Mouse (Mus musculus) lung, embryonic 16.5 days (tissue): ENCODE data around the gene Psen2. TPM values are rescaled to one million over a fixed set of nuclear protein-coding genes. Genes with fewer than 3 reads are reported as not detected.

Experiments used
- ATAC-seq: fragments of 200-750 bp; cut with Nextera tagmentation; 2 replicates; pipeline ENCODE4 v1.8.0; 2017; ENCODE audit warnings: low read depth, mild to moderate bottlenecking, moderate library complexity
- H3K27ac ChIP-seq: fragments of 300-500 bp; sonication (generic); 2 replicates; pipeline ENCODE4 v1.5.1; 2014; ENCODE audit warnings: mild to moderate bottlenecking, control low read depth, low read length
- H3K27me3 ChIP-seq: fragments of 300-500 bp; sonication (generic); 2 replicates; pipeline ENCODE4 v1.6.1; 2014; ENCODE audit warnings: low read depth, low read length, mixed read lengths; ENCODE audit not compliant: control insufficient read depth, insufficient read depth
- H3K36me3 ChIP-seq: fragments of 300-500 bp; sonication (generic); 2 replicates; pipeline ENCODE4 v1.6.1; 2014; ENCODE audit warnings: low read length; ENCODE audit not compliant: control insufficient read depth, insufficient read depth
- H3K4me1 ChIP-seq: fragments of 300-500 bp; sonication (generic); replicated peaks from 2 replicates; pipeline ENCODE4 v1.6.1; 2014; ENCODE audit warnings: low read length, mixed read lengths; ENCODE audit not compliant: control insufficient read depth, insufficient read depth
- H3K4me2 ChIP-seq: fragments of 300-500 bp; sonication (generic); 2 replicates; pipeline ENCODE4 v1.6.1; 2014; ENCODE audit warnings: low read depth, low read length, control low read depth
- H3K4me3 ChIP-seq: fragments of 300-500 bp; sonication (generic); 2 replicates; pipeline ENCODE4 v1.5.1; 2014; ENCODE audit warnings: mild to moderate bottlenecking, low read length, control low read depth
- H3K9ac ChIP-seq: fragments of 300-500 bp; sonication (generic); 2 replicates; pipeline ENCODE4 v1.6.1; 2014; ENCODE audit warnings: low read length, control low read depth
- H3K9me3 ChIP-seq: fragments of 300-500 bp; sonication (generic); 2 replicates; pipeline ENCODE4 v1.6.1; 2016; ENCODE audit warnings: low read length; ENCODE audit not compliant: control insufficient read depth
- WGBS: fragments of 180-500 bp; shearing (Covaris S2); extraction: QIAGEN DNeasy Blood & Tissue Kit; methylation state at CpG from one replicate; pipeline ENCODE4 v1.1.7; 2014; 5-methylcytosine and 5-hydroxymethylcytosine counted together
- polyA plus RNA-seq: library from polyadenylated mRNA; unstranded; fragments of >200 nt; fragmentation: Nextera tagmentation; extraction: Ambion mirVana; gene quantifications from 2 replicates; pipeline ENCODE4 v1.2.1, GENCODE M21; 2015

Psen2 gene
- polyA plus RNA-seq, 1 experiment from 2014 or later, result 14.6 TPM

DNA sequence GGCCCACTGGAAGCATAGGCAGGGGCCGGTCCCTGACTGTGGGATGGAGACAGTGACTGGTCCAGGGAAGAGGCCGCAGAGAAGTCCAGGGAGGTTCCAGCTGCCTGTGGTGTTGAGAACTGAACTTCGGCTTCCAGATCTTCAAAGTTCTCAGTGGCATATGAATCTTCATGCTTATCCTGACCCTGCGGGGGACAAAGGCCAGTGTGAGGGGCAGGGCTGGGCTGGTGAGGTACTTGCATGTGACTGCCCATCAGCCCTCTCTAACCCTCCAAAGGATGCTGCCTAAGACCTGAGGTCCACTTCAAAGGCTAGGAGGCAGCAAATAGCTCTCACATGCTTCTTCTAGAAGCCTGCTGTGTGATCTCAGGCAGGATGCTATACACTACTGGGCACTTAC, 84.1 kb downstream of the Psen2 start:
- H3K27me3 ChIP-seq, result no peaks in the 10 kb centered on the region
- no peak overlapping the region for H3K27ac ChIP-seq
- no peaks in the 10 kb centered on the region for H3K9me3 ChIP-seq
- no peak overlapping the region for H3K9ac ChIP-seq
- ATAC-seq, result no peak
- 96% methylated on average over 4 of the region's 4 CpGs for WGBS
- H3K36me3 ChIP-seq, result no peaks in the 10 kb centered on the region
- H3K4me2 ChIP-seq, result no peak overlapping the region
- no peaks in the 10 kb centered on the region for H3K4me1 ChIP-seq
- no peak overlapping the region for H3K4me3 ChIP-seq

DNA sequence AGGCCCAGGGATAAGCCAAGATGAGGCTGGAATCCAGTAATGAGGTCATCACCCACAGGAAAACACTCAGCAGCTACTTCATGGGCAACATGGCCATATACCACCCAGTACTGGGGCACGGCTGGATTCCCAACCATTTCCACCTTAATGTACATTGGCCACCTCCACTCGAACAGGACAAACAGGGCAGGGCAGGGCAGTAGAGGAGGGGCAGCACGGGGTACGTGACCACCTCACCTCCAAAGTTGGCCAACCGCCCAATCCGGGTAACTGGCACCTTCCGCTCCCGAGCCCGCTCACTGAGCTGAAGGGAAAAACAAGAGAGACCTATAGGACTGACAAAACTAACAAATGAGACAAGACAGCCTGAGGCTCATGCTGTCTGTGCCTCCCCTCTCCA, 84.9 kb downstream of the Psen2 start:
- ATAC-seq, result no peak
- Histone ChIP-seq H3K27ac (no peak overlapping the region), H3K36me3 (no peaks in the 10 kb centered on the region), H3K9me3 (no peaks in the 10 kb centered on the region), H3K4me2 (no peak overlapping the region), H3K4me3 (no peak overlapping the region), H3K27me3 (no peaks in the 10 kb centered on the region), H3K4me1 (no peaks in the 10 kb centered on the region), H3K9ac (no peak overlapping the region)
- 78% methylated on average over 9 of the region's 9 CpGs for WGBS

Other genes starting within 250 kb of the Psen2 start
- gene Coq8a, start 63.8 kb downstream of the Psen2 start, polyA plus RNA-seq, result 11.2 and 15.5 TPM in 2 replicates
- 9.4 and 10.6 TPM in 2 replicates for gene Itpkb, start 67.0 kb upstream of the Psen2 start, polyA plus RNA-seq
- 0.08 and 0.33 TPM in 2 replicates for gene Stum, start 220.1 kb upstream of the Psen2 start, polyA plus RNA-seq